Mouse (Mus musculus) heart, postnatal 25 days (tissue): ENCODE measurements around the gene Enpp1. TPM values are rescaled to one million over a fixed set of nuclear protein-coding genes. Genes with fewer than 3 reads are reported as not detected.
"Not testable (repeated sequence)": the region's sequence is repeated elsewhere in the genome, so short reads cannot be mapped to it uniquely, and the experiment has no call there.

Experiments used
- DNase-seq: peaks from one replicate; pipeline ENCODE4 v3.0.0; 2022; ENCODE audit warnings: low spot score
- intact Hi-C: fragments of 180-260 bp; cut with DNase I; formaldehyde crosslinking; loops from one replicate; pipeline ENCODE4 v1.15.1; 2025
- total RNA-seq, 2 experiments: library from RNA; stranded (reverse); gene quantifications; 2 replicates each; pipeline ENCODE4 v1.2.3; 2021

Gene Enpp1
- total RNA-seq, 2 experiments from 2014 or later: 6.3 to 6.5 TPM

GRCm38 (mm10) chr10:24640186-24640875 is 71.6 kb downstream of the Enpp1 start:
- no peak for DNase-seq
- intact Hi-C loops: no loop called here

- no peak for DNase-seq
- intact Hi-C loops: no loop called here
These were observed 72.4 kb downstream of the Enpp1 start for GRCm38 (mm10) chr10:24639596-24639995.

- no peak for DNase-seq
- intact Hi-C loops: no loop called here
These were observed 73.5 kb downstream of the Enpp1 start for GRCm38 (mm10) chr10:24638306-24639070.

- DNase-seq: no peak
These were observed 75.0 kb downstream of the Enpp1 start for GRCm38 (mm10) chr10:24636986-24637385.

GRCm38 (mm10) chr10:24635884-24636283 is 76.1 kb downstream of the Enpp1 start:
- no peak for DNase-seq
- intact Hi-C loops: no loop called here

More at GRCm38 (mm10) chr10:24636986-24637385, 75.0 kb downstream of the Enpp1 start:
- intact Hi-C loops: no loop called here

GRCm38 (mm10) chr10:24635331-24635815 is 76.6 kb downstream of the Enpp1 start:
- DNase-seq: no peak
- intact Hi-C loops: no loop called here

GRCm38 (mm10) chr10:24634288-24634687 is 77.7 kb downstream of the Enpp1 start:
- peak; percentile 29 for DNase-seq
- intact Hi-C loops: loop anchor here (5.0 kb wide), 1 partner anchor 158 kb away; no protein-coding TSS in a partner anchor

- DNase-seq: no peak
- intact Hi-C loops: loop anchor here (5.0 kb wide), 1 partner anchor 161 kb away; no protein-coding TSS in a partner anchor
These were observed 80.8 kb downstream of the Enpp1 start for GRCm38 (mm10) chr10:24631122-24631521.

GRCm38 (mm10) chr10:24630469-24631081 is 81.4 kb downstream of the Enpp1 start:
- DNase-seq: no peak
- intact Hi-C loops: loop anchor here (5.0 kb wide), 1 partner anchor 162 kb away; no protein-coding TSS in a partner anchor

- intact Hi-C loops: loop anchor here (5.0 to 10.0 kb wide), 2 partner anchors 93 to 444 kb away; no protein-coding TSS in a partner anchor
- no peak for DNase-seq
These were observed 82.8 kb downstream of the Enpp1 start for GRCm38 (mm10) chr10:24629086-24629720.

- no peak for DNase-seq
- intact Hi-C loops: loop anchor here (5.0 to 10.0 kb wide), 2 partner anchors 94 to 444 kb away; no protein-coding TSS in a partner anchor
These were observed 83.5 kb downstream of the Enpp1 start for GRCm38 (mm10) chr10:24628466-24628865.

- DNase-seq: no peak
These were observed 84.7 kb downstream of the Enpp1 start for GRCm38 (mm10) chr10:24627262-24627661.

GRCm38 (mm10) chr10:24625060-24625701 is 86.8 kb downstream of the Enpp1 start:
- intact Hi-C loops: loop anchor here (2.0 to 10.0 kb wide), 3 partner anchors 97 to 440 kb away; no protein-coding TSS in a partner anchor
- peak; percentile 38 for DNase-seq

More at GRCm38 (mm10) chr10:24627262-24627661, 84.7 kb downstream of the Enpp1 start:
- intact Hi-C loops: loop anchor here (5.0 to 10.0 kb wide), 2 partner anchors 95 to 442 kb away; no protein-coding TSS in a partner anchor

- DNase-seq: peak; percentile 46
- intact Hi-C loops: loop anchor here (1.0 to 10.0 kb wide), 4 partner anchors 212 to 438 kb away; no protein-coding TSS in a partner anchor
These were observed 89.4 kb downstream of the Enpp1 start for GRCm38 (mm10) chr10:24622586-24622985.

GRCm38 (mm10) chr10:24621572-24621971 is 90.4 kb downstream of the Enpp1 start:
- intact Hi-C loops: loop anchor here (1.0 to 10.0 kb wide), 3 partner anchors 29 to 437 kb away; no protein-coding TSS in a partner anchor
- DNase-seq: no peak

GRCm38 (mm10) chr10:24616572-24616971 is 95.4 kb downstream of the Enpp1 start:
- DNase-seq, intact Hi-C loops: not testable (repeated sequence)

GRCm38 (mm10) chr10:24615799-24616198 is 96.2 kb downstream of the Enpp1 start:
- DNase-seq: no peak
- intact Hi-C loops: no loop called here

GRCm38 (mm10) chr10:24614726-24615125 is 97.2 kb downstream of the Enpp1 start:
- intact Hi-C loops: no loop called here
- no peak for DNase-seq

GRCm38 (mm10) chr10:24609766-24610165 is 102.2 kb downstream of the Enpp1 start:
- intact Hi-C loops: no loop called here
- peak; percentile 50 for DNase-seq
